ENCODE assay signal across 9 mouse cellular contexts in genomic region chr3:32965528-32965927, GRCm38 (mm10).
DNase-seq lines count a peak whose midpoint lies in the region; ATAC-seq and TF ChIP-seq lines count a peak whose summit lies in the region.
"Had no signal": no experiment of that assay in that cellular context is flagged by ENCODE, and none has a peak within 500 bp of the region (broad histone marks: within the 10 kb centered on the region; RNA-seq: fewer than 3 reads in every experiment).

No protein-coding gene starts in this region.

- intact Hi-C loops in heart, postnatal 10 days (cut with DNase I): loop anchor here (5.0 kb wide), 1 partner anchor 827 kb away; no protein-coding TSS in a partner anchor

- no peaks in the 10 kb centered on the region for H3K36me3 ChIP-seq in stomach, postnatal 0 days (ENCODE audit: control insufficient read depth, insufficient read depth, low read length)
- H3K36me3 ChIP-seq: midbrain, embryonic 12.5 days had no signal

- H3K4me1 ChIP-seq in stomach, postnatal 0 days (replicated peaks; ENCODE audit: control insufficient read depth, insufficient read depth): no peaks in the 10 kb centered on the region
- H3K4me1 ChIP-seq: midbrain, embryonic 12.5 days had no signal

- H3K9ac ChIP-seq in stomach, postnatal 0 days (ENCODE audit: low read length): no peak overlapping the region
- H3K9ac ChIP-seq: midbrain, embryonic 12.5 days had no signal

- H3K9me3 ChIP-seq in stomach, postnatal 0 days (ENCODE audit: control insufficient read depth, low read length): no peaks in the 10 kb centered on the region
- H3K9me3 ChIP-seq: midbrain, embryonic 12.5 days had no signal

- peak; percentile 75 to 85 for ATAC-seq in hematopoietic stem cell, adult 5-6 weeks (replicated peaks in 1 of 2; ENCODE audit: insufficient read depth in 1 of 2, low FRiP score in 2 of 2, low TSS enrichment in 1 of 2, low read depth in 1 of 2, poor library complexity in 2 of 2, severe bottlenecking in 2 of 2)
- no peak for ATAC-seq in stomach, postnatal 0 days (ENCODE audit: low FRiP score, low TSS enrichment)

- 0% methylated on average over 2 of the region's 2 CpGs for WGBS in stomach, postnatal 0 days

- H3K4me2 ChIP-seq in stomach, postnatal 0 days (replicated peaks; ENCODE audit: low read depth): no peak overlapping the region
- H3K4me2 ChIP-seq: midbrain, embryonic 12.5 days had no signal

- peak; percentile 6 to 21 for DNase-seq in heart, postnatal 10 days
- no peak for DNase-seq in heart, adult 8-10 months (ENCODE audit: low spot score)
- DNase-seq in urinary bladder, postnatal 14 days (ENCODE audit: low spot score): peak; percentile 12
- DNase-seq in urinary bladder, postnatal 36 days (ENCODE audit: low spot score in 2 of 2): no peak
- DNase-seq in stomach, postnatal 0 days (ENCODE audit: low spot score): peak; percentile 35
- no peak for DNase-seq in thymus, adult 18-20 months
- no peak for DNase-seq in T-cell, adult 2 months (ENCODE audit: low spot score)

- H3K27me3 ChIP-seq in stomach, postnatal 0 days (ENCODE audit: control insufficient read depth, insufficient read depth, low read length): no peaks in the 10 kb centered on the region
- H3K27me3 ChIP-seq: midbrain, embryonic 12.5 days had no signal

- no peak for TF ChIP-seq EP300 in stomach, postnatal 0 days (optimal IDR thresholded peaks at IDR 0.05)

- H3K4me3 ChIP-seq in stomach, postnatal 0 days (ENCODE audit: low read depth, low read length): no peak overlapping the region
- H3K4me3 ChIP-seq: midbrain, embryonic 12.5 days had no signal

- TF ChIP-seq CTCF in stomach, postnatal 0 days (IDR thresholded peaks at IDR 0.05; ENCODE audit: low read depth): peak; percentile 70

- H3K27ac ChIP-seq in stomach, postnatal 0 days (replicated peaks): no peak overlapping the region
- H3K27ac ChIP-seq: midbrain, embryonic 12.5 days had no signal

Comparison
In these comparisons a context has a peak if more than half of its experiments do, and no peak if none do; other contexts are left out.
1. DNase-seq: peak in heart, postnatal 10 days (2 of 2), urinary bladder, postnatal 14 days (single experiment) and stomach, postnatal 0 days (single experiment); none in heart, adult 8-10 months (single experiment), urinary bladder, postnatal 36 days (0 of 2), thymus, adult 18-20 months (0 of 2) and T-cell, adult 2 months (single experiment).